Mouse (Mus musculus) T-helper 2 cell (primary cell): ENCODE results near the gene Fam135a.
"Not testable (repeated sequence)": the region's sequence is repeated elsewhere in the genome, so short reads cannot be mapped to it uniquely, and the experiment has no call there.

ENCODE experiments used
- in situ Hi-C: fragments of 300-600 bp; cut with MboI, MseI; formaldehyde crosslinking; loops from one replicate; pipeline ENCODE4 v1.15.1; 2025; ENCODE audit warnings: high pct_unique_total_duplicates

Fam135a gene

DNA sequence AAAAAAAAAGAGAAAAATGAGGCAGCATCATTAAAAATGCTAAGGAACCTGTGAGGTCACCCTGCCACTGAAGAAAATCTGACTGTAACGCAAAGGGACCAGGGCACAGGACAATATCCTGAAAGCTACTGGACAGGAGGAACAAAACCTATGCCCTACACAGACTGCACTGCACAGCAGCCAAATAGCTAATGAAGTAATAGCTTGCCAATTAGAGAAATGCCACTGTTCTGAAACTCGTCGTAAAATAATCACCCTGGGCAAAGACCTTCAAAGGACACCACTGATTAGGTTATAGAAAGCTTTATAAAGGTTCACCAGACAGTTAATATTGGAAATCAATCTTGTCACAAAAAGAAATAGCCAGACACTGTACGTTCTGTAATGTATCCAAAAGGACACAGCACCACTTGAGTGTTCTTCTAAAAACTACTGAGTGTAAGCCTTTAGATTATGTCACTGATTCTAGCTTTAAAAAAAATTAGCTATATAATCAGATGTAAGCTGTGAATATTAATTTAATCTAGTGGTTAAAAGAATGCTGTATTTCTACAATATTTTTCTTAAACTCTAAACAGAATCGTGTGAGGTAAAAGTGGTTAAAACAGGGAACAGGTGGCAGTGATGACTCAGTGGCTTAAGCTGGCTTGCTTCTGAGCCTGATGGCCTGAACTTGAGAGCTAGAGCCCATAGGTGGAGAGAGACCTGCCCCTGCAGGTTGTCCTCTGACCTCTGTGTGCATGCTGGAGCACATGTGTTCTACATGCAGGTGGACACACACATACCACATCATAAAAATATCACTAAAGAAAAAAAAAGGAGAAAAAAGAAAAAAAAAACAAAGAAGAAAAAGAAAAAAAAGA, 26.5 kb downstream of the Fam135a start:
- in situ Hi-C loops: no loop called here

GRCm38 (mm10) chr1:24068830-24069229, 31.3 kb downstream of the Fam135a start:
- in situ Hi-C loops: no loop called here

GRCm38 (mm10) chr1:24066706-24067105, 33.4 kb downstream of the Fam135a start:
- in situ Hi-C loops: no loop called here

GRCm38 (mm10) chr1:24055706-24056105, 44.4 kb downstream of the Fam135a start:
- in situ Hi-C loops: no loop called here

DNA sequence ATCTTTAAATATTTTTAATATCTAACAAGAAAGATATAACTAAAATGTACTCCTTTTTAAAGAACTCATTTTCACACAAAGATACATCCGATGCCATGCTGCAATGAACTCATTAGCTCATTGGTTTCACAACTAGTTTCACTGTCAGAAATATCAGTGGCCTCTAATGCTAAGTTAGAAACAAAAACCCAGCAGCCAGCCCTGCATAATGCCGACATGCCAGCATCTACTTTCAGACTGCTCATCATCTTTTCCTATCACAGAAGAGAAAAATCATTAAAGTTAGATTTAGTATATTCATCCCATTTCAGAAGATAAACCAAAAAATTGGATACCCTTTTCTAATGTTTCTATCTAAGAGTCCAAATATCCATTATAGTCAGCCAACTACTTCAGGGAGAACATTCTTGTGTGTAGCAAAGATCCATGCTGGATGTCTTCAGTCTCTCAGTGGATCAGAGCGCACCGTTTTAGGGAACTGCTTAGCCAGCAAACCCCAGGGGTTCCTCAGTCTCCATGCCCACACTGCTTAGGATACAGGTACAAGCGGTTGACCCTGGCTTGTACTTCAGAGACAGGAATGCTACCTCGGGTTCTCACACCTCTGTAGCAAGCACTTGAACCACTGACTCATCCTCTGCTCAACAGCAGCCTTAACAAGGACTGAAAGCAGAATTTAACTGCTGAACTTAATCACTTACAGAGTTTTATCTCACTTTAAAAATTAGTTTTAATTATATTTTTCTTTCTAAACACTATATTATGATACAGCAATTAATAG, 53.2 kb downstream of the Fam135a start:
- in situ Hi-C loops: no loop called here

- in situ Hi-C loops: no loop called here
Measured at GRCm38 (mm10) chr1:24045627-24046026, 54.5 kb downstream of the Fam135a start.

DNA sequence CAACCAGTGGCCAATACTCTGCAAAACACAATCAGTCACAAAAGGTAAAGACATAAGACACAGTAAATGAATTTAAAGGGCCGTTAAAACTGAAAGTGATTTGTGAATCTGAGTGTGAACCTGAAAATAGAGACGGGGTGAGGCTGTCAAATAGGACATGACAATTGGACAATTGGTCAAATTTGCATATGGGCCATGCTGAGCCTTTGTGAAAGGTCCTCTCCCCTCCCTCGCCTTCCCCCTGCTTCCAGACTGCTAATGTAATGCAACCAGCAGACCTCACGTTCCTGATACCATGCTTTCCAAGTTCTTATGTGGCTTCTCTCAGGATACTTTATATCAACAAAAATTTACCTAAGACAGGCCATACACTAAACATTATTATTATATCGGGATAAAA, 57.1 kb downstream of the Fam135a start:
- in situ Hi-C loops: no loop called here

- in situ Hi-C loops: loop anchor here (5.0 kb wide), 1 partner anchor 207 kb away; no protein-coding TSS in a partner anchor
Measured at GRCm38 (mm10) chr1:24033759-24034423, 66.2 kb downstream of the Fam135a start.

DNA sequence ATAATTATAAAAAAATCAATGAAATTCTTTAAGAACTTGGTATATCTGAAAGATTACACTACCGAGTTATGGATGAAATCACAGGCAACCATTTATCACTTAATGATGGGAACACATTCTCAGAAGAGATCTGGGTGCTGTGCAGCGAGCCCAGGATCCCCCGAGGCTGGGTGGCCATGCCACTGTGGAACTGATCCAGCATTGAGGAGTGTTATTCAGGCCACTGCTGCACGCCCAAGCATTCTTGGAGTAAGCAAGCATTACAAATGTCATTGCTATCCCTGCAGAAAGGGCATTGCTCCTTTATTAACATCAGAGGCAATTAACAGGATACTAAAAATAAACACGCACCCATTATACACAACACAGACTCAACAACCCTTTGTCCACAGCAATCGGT, 89.3 kb downstream of the Fam135a start:
- in situ Hi-C loops: no loop called here

DNA sequence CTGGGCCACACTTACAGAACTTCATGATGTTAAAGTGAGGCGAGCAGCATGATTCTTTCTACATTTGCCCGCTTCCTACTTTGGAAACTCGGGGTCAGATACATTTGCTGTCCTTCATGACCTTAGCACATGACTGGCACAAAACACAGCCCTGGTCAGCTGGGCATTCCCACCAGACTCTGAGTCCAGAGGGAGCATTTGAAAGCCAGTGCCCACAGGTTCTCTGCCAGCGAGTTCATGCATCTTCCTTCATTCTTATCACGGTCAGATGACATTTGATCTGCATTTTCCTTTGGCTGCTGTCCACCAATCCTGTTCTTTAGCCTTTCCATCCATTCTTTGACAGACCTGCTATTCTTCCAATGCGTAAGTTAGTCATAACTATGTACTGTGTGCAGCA, 90.1 kb downstream of the Fam135a start:
- in situ Hi-C loops: no loop called here

DNA sequence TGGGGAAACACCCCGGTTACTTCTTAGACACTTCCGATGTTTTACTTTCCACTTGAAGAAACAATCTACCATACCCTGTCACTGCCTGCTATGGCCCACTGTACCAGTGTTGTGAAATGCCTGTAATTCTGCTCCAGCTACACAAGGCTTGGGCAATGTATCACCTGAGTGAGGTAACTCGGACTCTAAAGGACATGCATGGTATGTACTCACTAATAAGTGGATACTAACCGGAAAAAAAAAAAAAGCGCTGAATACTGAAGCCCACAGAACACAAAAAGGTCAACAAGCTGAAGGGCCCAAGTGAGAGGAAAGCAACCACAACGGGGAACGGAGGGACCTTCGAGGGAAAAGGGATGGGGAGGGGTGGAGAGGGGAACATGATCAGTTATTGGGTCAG, 92.5 kb downstream of the Fam135a start:
- in situ Hi-C loops: loop anchor here (5.0 to 10.0 kb wide), 2 partner anchors 85 to 97 kb away; partner anchors contain the start of genes Fam135a and Smap1

DNA sequence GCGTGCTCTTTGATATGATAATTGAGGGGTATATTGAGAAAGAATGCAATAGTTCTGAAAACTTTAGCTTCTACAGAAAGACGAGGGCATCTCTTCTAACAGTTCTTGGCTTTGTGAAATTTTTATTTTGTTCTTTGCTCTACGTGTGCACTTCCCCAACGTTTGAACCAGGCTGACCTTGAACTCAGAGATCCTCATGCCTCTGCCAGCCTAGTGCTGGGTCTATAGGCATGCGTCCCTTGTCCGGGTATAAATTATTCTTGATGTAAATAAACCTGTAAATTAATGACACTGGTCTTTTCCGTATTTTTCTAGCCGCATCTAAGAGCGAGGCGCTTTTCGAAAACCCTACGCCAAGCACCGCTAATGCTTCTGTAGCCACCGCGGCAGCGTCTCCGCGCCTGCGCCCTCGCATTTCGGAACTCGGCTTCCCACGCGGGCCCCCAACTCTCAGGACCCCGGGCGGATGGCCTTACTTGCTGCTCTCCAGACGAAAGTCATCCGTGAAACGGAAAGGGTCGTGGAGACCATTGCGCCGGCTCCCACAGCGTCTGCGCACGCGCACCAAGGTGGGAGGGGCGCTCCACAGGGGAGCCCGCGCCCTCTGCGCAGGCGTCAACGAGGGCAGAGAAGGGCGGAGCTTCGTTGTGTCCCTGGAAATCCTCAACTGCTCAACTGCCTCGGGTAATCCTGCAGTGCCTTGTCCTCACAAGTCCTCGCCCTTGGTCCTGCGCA, 94.9 kb downstream of the Fam135a start, which contains the start of gene Sdhaf4:
Gene Sdhaf4, minus strand, starts transcription at position 587 of the 735 bp plus-strand sequence.
- in situ Hi-C loops: loop anchor here (5.0 to 10.0 kb wide), 2 partner anchors 83 to 100 kb away; partner anchors contain the start of genes Fam135a and Smap1

DNA sequence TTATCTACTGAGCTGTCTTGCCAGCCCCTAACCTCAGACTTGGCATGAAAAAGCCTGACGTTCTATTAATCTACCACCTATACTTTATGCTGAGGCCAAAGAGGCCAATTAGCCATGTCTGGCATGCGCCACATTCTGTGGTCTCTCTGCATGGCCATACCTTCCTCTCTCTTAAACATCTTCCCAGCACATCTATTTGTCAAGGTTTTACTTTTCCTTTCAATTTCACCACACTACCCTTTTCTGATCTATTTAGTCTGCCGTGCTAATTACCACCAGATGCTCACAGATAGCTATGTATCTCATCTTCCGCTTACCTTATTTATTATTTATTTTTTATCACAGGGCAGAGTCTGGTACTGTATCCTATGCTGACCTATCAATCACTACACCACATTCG, 100.8 kb downstream of the Fam135a start:
- in situ Hi-C loops: no loop called here

GRCm38 (mm10) chr1:23998866-23999265, 101.3 kb downstream of the Fam135a start:
- in situ Hi-C loops: no loop called here

GRCm38 (mm10) chr1:23998120-23998810, 101.9 kb downstream of the Fam135a start:
- in situ Hi-C loops: no loop called here

- in situ Hi-C loops: no loop called here
Measured at GRCm38 (mm10) chr1:23997493-23997892, 102.6 kb downstream of the Fam135a start.

DNA sequence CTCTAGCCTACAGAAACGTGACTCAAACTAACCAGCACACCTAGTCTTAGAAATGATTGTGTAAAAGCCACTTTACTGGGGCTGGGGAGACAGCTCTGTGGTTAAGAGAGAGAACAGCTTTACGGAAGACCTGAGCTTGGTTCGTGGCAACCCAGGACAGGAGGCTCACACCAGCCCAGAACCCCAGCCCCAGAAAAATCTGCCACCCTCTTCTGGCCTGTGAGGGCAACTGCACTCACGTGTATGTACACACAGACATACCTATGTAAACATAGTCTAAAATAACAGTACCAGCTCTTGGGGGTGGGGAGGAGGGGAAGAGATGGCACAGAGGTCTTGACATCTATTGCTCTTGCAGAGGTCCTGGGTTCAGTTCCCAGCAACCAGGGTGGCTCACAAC, 104.7 kb downstream of the Fam135a start:
- in situ Hi-C loops: no loop called here

GRCm38 (mm10) chr1:23983118-23983517, 117.0 kb downstream of the Fam135a start:
- in situ Hi-C loops: no loop called here

DNA sequence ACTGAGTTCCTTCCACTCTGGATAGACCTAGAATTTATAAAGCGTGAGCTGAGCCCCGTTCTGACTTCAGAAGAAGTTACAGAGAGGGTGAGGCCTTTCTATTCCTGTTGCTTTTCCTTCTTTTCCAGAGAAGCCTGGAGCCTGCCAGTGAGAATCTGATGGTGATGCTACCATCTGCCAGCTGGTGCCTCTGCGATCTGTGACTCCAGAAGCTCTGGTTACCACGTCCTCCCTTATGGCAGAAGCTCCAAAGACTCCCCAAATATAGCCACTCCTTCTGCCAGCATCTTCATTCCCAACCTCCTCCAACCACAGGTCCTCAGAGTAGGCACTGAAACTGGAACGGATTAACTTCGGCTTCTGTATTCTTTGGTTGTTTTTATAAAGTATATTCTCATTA, 121.9 kb downstream of the Fam135a start:
- in situ Hi-C loops: no loop called here

GRCm38 (mm10) chr1:23971159-23971558, 129.0 kb downstream of the Fam135a start:
- in situ Hi-C loops: not testable (repeated sequence)
